Mouse (Mus musculus) liver, adult 2 months (tissue): ENCODE measurements around the gene Ager. TPM values are rescaled to one million over a fixed set of nuclear protein-coding genes. Genes with fewer than 3 reads are reported as not detected.

Source experiments
- DNase-seq: peaks from one replicate; pipeline ENCODE4 v3.0.0-alpha.2; 2011; ENCODE audit warnings: low read depth, low spot score; ENCODE audit errors: extremely low read depth
- H3K27ac ChIP-seq: fragments of 200-500 bp; replicated peaks from 2 replicates; pipeline ENCODE4 v1.5.1; 2012; ENCODE audit warnings: low read depth, mild to moderate bottlenecking, control low read depth, inconsistent platforms, low read length; ENCODE audit not compliant: insufficient read depth
- H3K27me3 ChIP-seq: fragments of 200-500 bp; 2 replicates; pipeline ENCODE4 v1.6.1; 2012; ENCODE audit warnings: mild to moderate bottlenecking, moderate library complexity, low read length, inconsistent platforms; ENCODE audit not compliant: control insufficient read depth, insufficient read depth
- H3K36me3 ChIP-seq: fragments of 200-500 bp; 2 replicates; pipeline ENCODE4 v1.6.1; 2012; ENCODE audit warnings: low read length, inconsistent platforms; ENCODE audit not compliant: control insufficient read depth, insufficient read depth
- H3K4me1 ChIP-seq: fragments of 200-500 bp; 2 replicates; pipeline ENCODE4 v1.6.1; 2011; ENCODE audit warnings: low read length; ENCODE audit not compliant: control insufficient read depth, insufficient read depth
- H3K4me3 ChIP-seq: fragments of 200-500 bp; 2 replicates; pipeline ENCODE4 v1.5.1; 2011; ENCODE audit warnings: low read depth, mild to moderate bottlenecking, control low read depth, low read length, moderate library complexity; ENCODE audit not compliant: insufficient read depth
- H3K79me2 ChIP-seq: fragments of 200-500 bp; 2 replicates; pipeline ENCODE4 v1.6.1; 2012; ENCODE audit warnings: inconsistent platforms, mild to moderate bottlenecking, low read length, moderate library complexity; ENCODE audit not compliant: control insufficient read depth, insufficient read depth
- H3K9ac ChIP-seq: fragments of 200-500 bp; 2 replicates; pipeline ENCODE4 v1.6.1; 2012; ENCODE audit warnings: low read depth, mild to moderate bottlenecking, control low read depth, inconsistent platforms, low read length
- CTCF ChIP-seq: fragments of 200-500 bp; IDR thresholded peaks from 2 replicates; pipeline ENCODE4 v1.5.1; 2011; ENCODE audit warnings: low read depth, low read length, control low read depth
- POLR2A ChIP-seq: fragments of 200-500 bp; IDR thresholded peaks from 2 replicates; pipeline ENCODE4 v1.6.1; 2011; ENCODE audit warnings: low read length, control low read depth; ENCODE audit not compliant: insufficient read depth; ENCODE audit errors: extremely low read depth
- WGBS: fragments of 180-500 bp; shearing (Covaris S2); methylation state at CpG from one replicate; pipeline ENCODE4 v1.1.7; 2018; 5-methylcytosine and 5-hydroxymethylcytosine counted together
- polyA plus RNA-seq: library from polyadenylated mRNA; depleted of rRNA; stranded (reverse); fragments of >200 nt; gene quantifications from 2 replicates; pipeline ENCODE4 v1.2.3, GENCODE M21; 2012
- total RNA-seq: library from RNA; depleted of rRNA; stranded (reverse); fragments of >200 nt; gene quantifications from 2 replicates; pipeline ENCODE4 v1.2.3, GENCODE M21; 2014

Ager gene
- total and polyA plus RNA-seq, 2 experiments = 0.09 to 0.29 TPM

- no peaks in the 10 kb centered on the region for H3K36me3 ChIP-seq
- TF ChIP-seq POLR2A = no peak
- TF ChIP-seq CTCF = no peak
- no peak for DNase-seq
- no peak overlapping the region for H3K9ac ChIP-seq
- 36% methylated on average over 15 of the region's 15 CpGs for WGBS
- H3K4me3 ChIP-seq = no peak overlapping the region
- H3K27ac ChIP-seq = no peak overlapping the region
- H3K79me2 ChIP-seq = no peaks in the 10 kb centered on the region
- no peaks in the 10 kb centered on the region for H3K27me3 ChIP-seq
- H3K4me1 ChIP-seq = no peaks in the 10 kb centered on the region
Observed at GRCm38 (mm10) chr17:34572361-34572760, 25.3 kb upstream of the Ager start.

- Histone ChIP-seq H3K9ac (no peak overlapping the region), H3K36me3 (no peaks in the 10 kb centered on the region), H3K27ac (no peak overlapping the region), H3K4me1 (no peaks in the 10 kb centered on the region), H3K4me3 (no peak overlapping the region), H3K79me2 (no peaks in the 10 kb centered on the region), H3K27me3 (no peaks in the 10 kb centered on the region)
- DNase-seq = no peak
- TF ChIP-seq CTCF = no peak
- TF ChIP-seq POLR2A = no peak
- 79% methylated on average over 5 of the region's 5 CpGs for WGBS
Observed at GRCm38 (mm10) chr17:34576577-34576976, 21.1 kb upstream of the Ager start.

- H3K27me3 ChIP-seq = no peaks in the 10 kb centered on the region
- no peaks in the 10 kb centered on the region for H3K4me1 ChIP-seq
- no peaks in the 10 kb centered on the region for H3K79me2 ChIP-seq
- 91% methylated on average over 3 of the region's 3 CpGs for WGBS
- no peak for TF ChIP-seq POLR2A
- TF ChIP-seq CTCF = no peak
- H3K27ac ChIP-seq = no peak overlapping the region
- H3K4me3 ChIP-seq = no peak overlapping the region
- no peak for DNase-seq
- H3K36me3 ChIP-seq = no peaks in the 10 kb centered on the region
- no peak overlapping the region for H3K9ac ChIP-seq
Observed at GRCm38 (mm10) chr17:34578070-34578469, 19.6 kb upstream of the Ager start.

- TF ChIP-seq CTCF = no peak
Observed at GRCm38 (mm10) chr17:34582528-34582927, 15.1 kb upstream of the Ager start.

GRCm38 (mm10) chr17:34583397-34583796, 14.3 kb upstream of the Ager start:
- no peak for DNase-seq
- no peaks in the 10 kb centered on the region for H3K27me3 ChIP-seq
- 77% methylated on average over 7 of the region's 7 CpGs for WGBS
- no peaks in the 10 kb centered on the region for H3K36me3 ChIP-seq
- H3K4me3 ChIP-seq = no peak overlapping the region
- H3K27ac ChIP-seq = no peak overlapping the region
- no peaks in the 10 kb centered on the region for H3K79me2 ChIP-seq
- H3K9ac ChIP-seq = no peak overlapping the region
- peaks cover 6% of the 10 kb centered on the region for H3K4me1 ChIP-seq
- TF ChIP-seq CTCF (no peak), POLR2A (no peak)

More at GRCm38 (mm10) chr17:34582528-34582927, 15.1 kb upstream of the Ager start:
- WGBS = 88% methylated on average over 12 of the region's 12 CpGs
- no peak overlapping the region for H3K27ac ChIP-seq
- H3K36me3 ChIP-seq = no peaks in the 10 kb centered on the region
- no peak overlapping the region for H3K9ac ChIP-seq
- H3K79me2 ChIP-seq = no peaks in the 10 kb centered on the region
- no peak overlapping the region for H3K4me3 ChIP-seq
- no peaks in the 10 kb centered on the region for H3K27me3 ChIP-seq
- no peak for DNase-seq
- peaks cover 3% of the 10 kb centered on the region; the same call in 1 of the 2 replicates for H3K4me1 ChIP-seq

- no peaks in the 10 kb centered on the region for H3K36me3 ChIP-seq
- no peaks in the 10 kb centered on the region for H3K27me3 ChIP-seq
- TF ChIP-seq CTCF (no peak), POLR2A (no peak)
- H3K4me1 ChIP-seq = peaks cover 8% of the 10 kb centered on the region
- DNase-seq = no peak
- no peak overlapping the region for H3K4me3 ChIP-seq
- no peak overlapping the region for H3K27ac ChIP-seq
- WGBS = 92% methylated on average over 8 of the region's 8 CpGs
- no peaks in the 10 kb centered on the region for H3K79me2 ChIP-seq
- H3K9ac ChIP-seq = no peak overlapping the region
Observed at GRCm38 (mm10) chr17:34583819-34584218, 13.8 kb upstream of the Ager start.
